Mouse (Mus musculus) CH12.LX (cell line): Measurements from ENCODE around the gene Ubr4. TPM values are rescaled to one million over a fixed set of nuclear protein-coding genes. Genes with fewer than 3 reads are reported as not detected.

Experiments
- DNase-seq: peaks from one replicate; pipeline ENCODE4 v3.0.0-alpha.2; 2013; ENCODE audit errors: extremely low read depth
- H3K27ac ChIP-seq: 2 replicates; pipeline ENCODE4 v1.5.1; 2012; ENCODE audit warnings: low read depth, mild to moderate bottlenecking, control low read depth, moderate library complexity; ENCODE audit not compliant: insufficient read depth
- H3K27me3 ChIP-seq: replicated peaks from 2 replicates; pipeline ENCODE3; 2012; ENCODE audit warnings: inconsistent platforms
- H3K36me3 ChIP-seq, 2 experiments: replicated peaks in 1 of 2; 2 replicates each; pipeline versions ENCODE3 to v1.6.1; 2012; ENCODE audit warnings: inconsistent platforms in 1 of 2, low read length in 1 of 2, mild to moderate bottlenecking in 1 of 2, mixed read lengths in 1 of 2, moderate library complexity in 1 of 2; ENCODE audit not compliant: control insufficient read depth in 1 of 2, insufficient read depth in 1 of 2
- H3K4me1 ChIP-seq, 2 experiments: 2 replicates each; pipeline ENCODE4 v1.6.1; 2012; ENCODE audit warnings: inconsistent platforms in 1 of 2, moderate library complexity in 1 of 2; ENCODE audit not compliant: insufficient read depth in 2 of 2, control insufficient read depth in 1 of 2
- H3K4me2 ChIP-seq: 2 replicates; pipeline ENCODE4 v1.6.1; 2012; ENCODE audit warnings: low read depth, mild to moderate bottlenecking, control low read depth; ENCODE audit not compliant: poor library complexity, insufficient read depth, severe bottlenecking
- H3K4me3 ChIP-seq, 3 experiments: fragments of 150-350 bp in 1 of 3; sonication (generic) in 1 of 3; replicated peaks in 1 of 3; 2 replicates each; pipeline versions ENCODE3 to v1.5.1; 2011 to 2012; ENCODE audit warnings: low read depth in 2 of 3, low read length in 2 of 3, mild to moderate bottlenecking in 2 of 3, moderate library complexity in 2 of 3, control low read depth in 1 of 3, improper control_type of control experiment in 1 of 3, inconsistent platforms in 1 of 3, mixed read lengths in 1 of 3; ENCODE audit not compliant: poor library complexity in 1 of 3
- H3K79me2 ChIP-seq: replicated peaks from 2 replicates; pipeline ENCODE4 v1.6.1; 2012; ENCODE audit warnings: mild to moderate bottlenecking, moderate library complexity; ENCODE audit not compliant: control insufficient read depth, poor library complexity, insufficient read depth, severe bottlenecking; ENCODE audit errors: extremely low read depth
- H3K9ac ChIP-seq: 2 replicates; pipeline ENCODE4 v1.6.1; 2012; ENCODE audit warnings: low read depth, mild to moderate bottlenecking, control low read depth, moderate library complexity; ENCODE audit not compliant: insufficient read depth
- H3K9me3 ChIP-seq: replicated peaks from 2 replicates; pipeline ENCODE3; 2012; ENCODE audit warnings: low read length, inconsistent platforms, mixed read lengths
- CHD2 ChIP-seq: IDR thresholded peaks from 2 replicates; pipeline ENCODE4 v1.6.1; 2011; ENCODE audit warnings: low read length, improper control_type of control experiment
- CTCF ChIP-seq, 2 experiments: IDR thresholded peaks in 1 of 2; conservative IDR thresholded peaks in 1 of 2; 2 replicates each; pipeline ENCODE4 v1.5.1; 2011 to 2012; ENCODE audit warnings: low read depth in 2 of 2, low read length in 2 of 2, improper control_type of control experiment in 1 of 2, inconsistent platforms in 1 of 2, mild to moderate bottlenecking in 1 of 2, moderate library complexity in 1 of 2
- E2F4 ChIP-seq: IDR thresholded peaks from 2 replicates; pipeline ENCODE4 v1.6.1; 2011; ENCODE audit warnings: low read depth, low read length, improper control_type of control experiment; ENCODE audit not compliant: insufficient replicate concordance
- ELF1 ChIP-seq: IDR thresholded peaks from 2 replicates; pipeline ENCODE4 v1.6.1; 2014; ENCODE audit warnings: low read depth, mild to moderate bottlenecking, inconsistent platforms, low read length, improper control_type of control experiment
- EP300 ChIP-seq: IDR thresholded peaks from 2 replicates; pipeline ENCODE4 v1.6.1; 2011; ENCODE audit warnings: low read length, improper control_type of control experiment
- ETS1 ChIP-seq: conservative IDR thresholded peaks from 2 replicates; pipeline ENCODE4 v1.6.1; 2012; ENCODE audit warnings: low read depth, mild to moderate bottlenecking, inconsistent platforms, low read length, improper control_type of control experiment, moderate library complexity
- JUN ChIP-seq: IDR thresholded peaks from 2 replicates; pipeline ENCODE4 v1.6.1; 2011; ENCODE audit warnings: low read depth, mild to moderate bottlenecking, low read length, improper control_type of control experiment, moderate library complexity; ENCODE audit not compliant: insufficient read depth
- KAT2A ChIP-seq: IDR thresholded peaks from 2 replicates; pipeline ENCODE4 v1.6.1; 2012; ENCODE audit warnings: low read length, improper control_type of control experiment, inconsistent platforms; ENCODE audit not compliant: insufficient replicate concordance
- MXI1 ChIP-seq: IDR thresholded peaks from 2 replicates; pipeline ENCODE4 v1.6.1; 2011; ENCODE audit warnings: mild to moderate bottlenecking, low read depth, low read length, improper control_type of control experiment
- MYC ChIP-seq: IDR thresholded peaks from 2 replicates; pipeline ENCODE4 v1.6.1; 2011; ENCODE audit warnings: low read depth, mild to moderate bottlenecking, improper control_type of control experiment, low read length
- NELFE ChIP-seq: IDR thresholded peaks from 2 replicates; pipeline ENCODE4 v1.6.1; 2011; ENCODE audit warnings: low read depth, low read length, improper control_type of control experiment
- NRF1 ChIP-seq: IDR thresholded peaks from 2 replicates; pipeline ENCODE4 v1.6.1; 2014; ENCODE audit warnings: low read depth, mild to moderate bottlenecking, inconsistent platforms, low read length, improper control_type of control experiment, moderate library complexity
- PAX5 ChIP-seq: IDR thresholded peaks from 2 replicates; pipeline ENCODE4 v1.6.1; 2012; ENCODE audit warnings: low read length, inconsistent platforms, mixed read lengths
- RCOR1 ChIP-seq: conservative IDR thresholded peaks from 2 replicates; pipeline ENCODE4 v1.6.1; 2012; ENCODE audit warnings: low read depth, mild to moderate bottlenecking, inconsistent platforms, low read length, improper control_type of control experiment
- SIN3A ChIP-seq: IDR thresholded peaks from 2 replicates; pipeline ENCODE4 v1.6.1; 2012; ENCODE audit warnings: low read length, improper control_type of control experiment, inconsistent platforms
- SMC3 ChIP-seq: IDR thresholded peaks from 2 replicates; pipeline ENCODE4 v1.6.1; 2011; ENCODE audit warnings: low read depth, low read length, improper control_type of control experiment
- TBP ChIP-seq: conservative IDR thresholded peaks from 2 replicates; pipeline ENCODE4 v1.6.1; 2011; ENCODE audit warnings: low read depth, low read length, improper control_type of control experiment
- TCF12 ChIP-seq: IDR thresholded peaks from 2 replicates; pipeline ENCODE4 v1.6.1; 2014; ENCODE audit warnings: low read depth, mild to moderate bottlenecking, inconsistent platforms, low read length, improper control_type of control experiment
- USF2 ChIP-seq: conservative IDR thresholded peaks from 2 replicates; pipeline ENCODE4 v1.6.1; 2011; ENCODE audit warnings: low read depth, low read length, improper control_type of control experiment
- ZC3H11A ChIP-seq: IDR thresholded peaks from 2 replicates; pipeline ENCODE4 v1.6.1; 2012; ENCODE audit warnings: low read depth, mild to moderate bottlenecking, inconsistent platforms, low read length, improper control_type of control experiment
- ZKSCAN1 ChIP-seq: IDR thresholded peaks from 2 replicates; pipeline ENCODE4 v1.6.1; 2012; ENCODE audit warnings: low read depth, inconsistent platforms, low read length, improper control_type of control experiment, borderline replicate concordance
- ZMIZ1 ChIP-seq: IDR thresholded peaks from 2 replicates; pipeline ENCODE4 v1.6.1; 2012; ENCODE audit warnings: low read depth, mild to moderate bottlenecking, inconsistent platforms, low read length, improper control_type of control experiment
- ZNF384 ChIP-seq: IDR thresholded peaks from 2 replicates; pipeline ENCODE4 v1.6.1; 2012; ENCODE audit warnings: low read depth, low read length, improper control_type of control experiment, inconsistent platforms
- dilution Hi-C: fragments of 300-500 bp; cut with MboI; formaldehyde crosslinking; loops from 2 replicates; pipeline ENCODE4 v1.14.3; 2020; ENCODE audit warnings: low sequenced_read_pairs; ENCODE audit not compliant: extremely low pct_unique_long_range_greater_than_20kb, extremely low pct_ligation_motif_present
- in situ Hi-C: fragments of 300-500 bp; cut with MboI; formaldehyde crosslinking; loops from 3 replicates; pipeline ENCODE4 v1.14.3; 2019; ENCODE audit warnings: low sequenced_read_pairs, low pct_ligation_motif_present, low pct_unique_long_range_greater_than_20kb, mixed read lengths
- polyA plus RNA-seq: library from polyadenylated mRNA; unstranded; fragments of >175 nt; gene quantifications from 2 replicates; pipeline ENCODE4 v1.2.1, GENCODE M21; 2012; ENCODE audit warnings: low read depth; ENCODE audit not compliant: insufficient read length
- total RNA-seq, 2 experiments: library from RNA; depleted of rRNA; stranded (reverse); fragments of 300-350 nt in 1 of 2; fragments of >200 nt in 1 of 2; gene quantifications; 2 replicates each; pipeline ENCODE4 v1.2.3; 2012 to 2014

The Ubr4 gene
- total and polyA plus RNA-seq, 3 experiments = 43.0 to 102 (median 90.8) TPM

DNA sequence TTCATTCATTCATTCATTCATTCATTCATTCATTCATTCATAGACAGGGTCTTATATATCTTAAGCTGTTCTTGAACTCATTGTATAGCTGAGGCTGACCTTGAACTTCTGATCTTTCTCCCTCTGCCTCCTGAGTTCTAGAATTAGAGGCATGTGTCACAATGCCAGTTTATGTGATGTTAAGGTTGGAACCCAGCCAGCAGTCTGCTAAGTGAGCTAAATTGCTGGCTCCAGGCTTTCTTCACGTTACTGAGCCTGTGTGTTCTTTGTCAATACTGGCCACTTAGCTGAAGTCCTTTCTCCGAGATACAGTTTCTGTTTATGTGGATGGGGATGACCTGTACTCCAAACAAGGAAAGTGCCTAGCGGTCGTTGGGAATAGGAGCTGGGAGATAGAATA, 78.5 kb downstream of the Ubr4 start:
- H3K36me3 ChIP-seq = peaks cover 96 to 100% of the 10 kb centered on the region in 2 experiments
- no peaks in the 10 kb centered on the region for H3K4me1 ChIP-seq
- H3K4me3 ChIP-seq = no peak overlapping the region
- TF ChIP-seq SIN3A (no peak), SMC3 (no peak), EP300 (no peak), TCF12 (no peak), ZMIZ1 (no peak), JUN (no peak), ELF1 (no peak), RCOR1 (no peak)
- in situ Hi-C loops (no loop called here), dilution Hi-C loops (no loop called here)
- H3K27me3 ChIP-seq = no peaks in the 10 kb centered on the region
- DNase-seq = no peak
- no peak overlapping the region for H3K4me2 ChIP-seq
- H3K27ac ChIP-seq = no peak overlapping the region
- H3K79me2 ChIP-seq = no peaks in the 10 kb centered on the region
- no peak overlapping the region for H3K9ac ChIP-seq
- H3K9me3 ChIP-seq = no peaks in the 10 kb centered on the region

DNA sequence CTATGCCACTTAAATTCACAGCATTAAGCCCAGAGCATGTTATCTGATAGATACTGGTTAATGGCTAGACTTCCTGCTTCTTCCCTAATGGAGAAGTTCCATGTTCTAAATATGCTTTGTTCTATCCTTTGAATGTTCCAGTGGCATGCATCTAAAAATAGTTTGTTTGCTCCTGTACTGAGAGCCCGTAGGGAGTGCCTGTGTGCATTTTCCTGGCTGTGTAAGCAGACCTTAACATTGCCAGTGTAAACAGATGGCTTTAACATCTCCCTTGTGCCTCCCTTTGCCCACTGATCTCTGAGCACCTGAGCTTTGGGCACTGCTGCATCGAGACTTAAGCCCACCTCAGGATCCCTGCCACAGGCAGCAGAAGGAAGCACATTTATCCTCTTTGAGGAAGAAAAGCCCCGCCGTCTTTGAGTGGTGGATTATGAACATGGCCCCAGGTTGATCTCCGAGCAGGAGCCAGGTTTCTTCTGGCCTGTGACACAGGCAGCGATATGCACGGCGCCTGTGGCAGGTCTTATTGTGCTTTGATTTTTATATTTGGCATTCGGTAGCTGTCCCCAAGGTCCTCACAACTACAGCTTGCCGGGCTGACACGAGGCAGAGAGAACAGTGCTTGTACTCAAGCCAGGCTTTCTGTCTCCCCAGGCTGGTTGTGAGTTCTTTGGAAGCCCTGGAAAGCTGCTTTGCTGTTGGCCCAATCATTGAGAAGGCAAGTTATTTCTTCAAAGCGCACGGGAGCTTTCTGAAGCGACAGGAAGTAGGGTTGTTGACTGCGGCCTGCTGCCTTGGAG, 80.8 kb downstream of the Ubr4 start:
- H3K4me2 ChIP-seq = no peak overlapping the region
- H3K9me3 ChIP-seq = no peaks in the 10 kb centered on the region
- no peaks in the 10 kb centered on the region for H3K27me3 ChIP-seq
- H3K4me1 ChIP-seq = no peaks in the 10 kb centered on the region
- TF ChIP-seq KAT2A (no peak), SIN3A (no peak), SMC3 (no peak), PAX5 (no peak), ZKSCAN1 (no peak), NRF1 (no peak), RCOR1 (no peak), ZNF384 (no peak), E2F4 (no peak), CTCF (conservative IDR thresholded peaks at IDR 0.05 in 1 of 2, IDR thresholded peaks at IDR 0.05 in 1 of 2; ENCODE audit: low read depth in 2 of 2, low read length in 2 of 2) (no peak), ETS1 (no peak), MYC (no peak), CHD2 (no peak), USF2 (no peak), ZC3H11A (no peak), TBP (no peak), MXI1 (no peak), NELFE (no peak)
- TF ChIP-seq, all 38 proteins: peak for 0
- H3K9ac ChIP-seq = no peak overlapping the region
- DNase-seq = no peak
- dilution Hi-C loops = no loop called here
- H3K79me2 ChIP-seq = no peaks in the 10 kb centered on the region
- no peak overlapping the region for H3K4me3 ChIP-seq
- H3K36me3 ChIP-seq = peaks cover 98 to 100% of the 10 kb centered on the region in 2 experiments
- in situ Hi-C loops = no loop called here
- H3K27ac ChIP-seq = no peak overlapping the region
